Mouse (Mus musculus) heart, adult 2 months (tissue): ENCODE results near the gene Shisa2. TPM values are rescaled to one million over a fixed set of nuclear protein-coding genes. Genes with fewer than 3 reads are reported as not detected.

Source experiments
- DNase-seq, 2 experiments: peaks; one replicate each; pipeline ENCODE4 v3.0.0; 2021
- H3K27ac ChIP-seq: fragments of 200-600 bp; 2 replicates; pipeline ENCODE4 v1.8.1; 2022
- H3K27me3 ChIP-seq: fragments of 200-500 bp; 2 replicates; pipeline ENCODE4 v1.6.1; 2012; ENCODE audit warnings: mild to moderate bottlenecking, low read length, inconsistent platforms, mixed read lengths; ENCODE audit not compliant: control insufficient read depth, insufficient read depth
- H3K36me3 ChIP-seq: fragments of 200-500 bp; 2 replicates; pipeline ENCODE4 v1.6.1; 2012; ENCODE audit warnings: low read length, inconsistent platforms; ENCODE audit not compliant: control insufficient read depth, insufficient read depth
- H3K4me1 ChIP-seq: fragments of 200-500 bp; 2 replicates; pipeline ENCODE4 v1.6.1; 2011; ENCODE audit warnings: low read length; ENCODE audit not compliant: control insufficient read depth, insufficient read depth
- H3K4me3 ChIP-seq: fragments of 200-600 bp; 2 replicates; pipeline ENCODE4 v1.8.1; 2022
- H3K79me2 ChIP-seq: fragments of 200-500 bp; replicated peaks from 2 replicates; pipeline ENCODE4 v1.6.1; 2012; ENCODE audit warnings: mild to moderate bottlenecking, inconsistent platforms, low read length, moderate library complexity, mixed read lengths; ENCODE audit not compliant: control insufficient read depth, insufficient read depth
- H3K9ac ChIP-seq: fragments of 200-500 bp; 2 replicates; pipeline ENCODE4 v1.6.1; 2012; ENCODE audit warnings: low read depth, mild to moderate bottlenecking, control low read depth, inconsistent platforms, low read length, mixed read lengths
- CTCF ChIP-seq: fragments of 200-600 bp; IDR thresholded peaks from 2 replicates; pipeline ENCODE4 v1.8.1; 2022; ENCODE audit warnings: antibody characterized with exemption, mild to moderate bottlenecking, moderate library complexity
- EP300 ChIP-seq: fragments of 200-500 bp; IDR thresholded peaks from 2 replicates; pipeline ENCODE4 v1.6.1; 2011; ENCODE audit warnings: low read depth, low read length, control low read depth; ENCODE audit not compliant: insufficient read depth
- POLR2A ChIP-seq: fragments of 200-500 bp; IDR thresholded peaks from 2 replicates; pipeline ENCODE4 v1.6.1; 2011; ENCODE audit warnings: mild to moderate bottlenecking, low read depth, low read length, control low read depth; ENCODE audit not compliant: insufficient read depth
- WGBS: fragments of 180-500 bp; shearing (Covaris S2); methylation state at CpG from one replicate; pipeline ENCODE4 v1.1.7; 2018; 5-methylcytosine and 5-hydroxymethylcytosine counted together
- intact Hi-C: fragments of 180-260 bp; cut with DNase I; formaldehyde crosslinking; loops from one replicate; pipeline ENCODE4 v1.15.1; 2025
- long read RNA-seq: library from polyadenylated mRNA; stranded (forward); transcript quantifications from one replicate; pipeline ENCODE4 v2.0.0, GENCODE M21; 2021
- polyA plus RNA-seq: library from polyadenylated mRNA; depleted of rRNA; stranded (reverse); fragments of >200 nt; gene quantifications from 2 replicates; pipeline ENCODE4 v1.2.3, GENCODE M21; 2012; rRNA removed
- total RNA-seq, 2 experiments: library from RNA; stranded (reverse); gene quantifications; 2 replicates each; pipeline ENCODE4 v1.2.3; 2021

Gene Shisa2
- total RNA-seq: 1 to 10 TPM in 1 of 2 experiments, under 1 TPM in 1; 0.96 to 1.0 TPM
- polyA plus RNA-seq: 1.4 and 2.0 TPM in 2 replicates
- long read RNA-seq, partial matches to known transcripts: 0 of 2 reads
- long read RNA-seq, other reads (novel, unspliced or antisense): 0 of 2 reads

GRCm38 (mm10) chr14:59625158-59625805 is at the start of gene Shisa2:
Gene Shisa2, plus strand, starts transcription at chr14:59625308.
- H3K4me1 ChIP-seq: no peaks in the 10 kb centered on the region
- under 1% methylated on average over 64 of the region's 65 CpGs for WGBS
- H3K4me3 ChIP-seq: peak within 1 kb of the TSS; percentile 52
- H3K27ac ChIP-seq: peak within 1 kb of the TSS; percentile 36; the same call in 1 of the 2 replicates
- intact Hi-C loops: no loop called here
- DNase-seq: peak; percentile 75 to 80
- H3K36me3 ChIP-seq: no peaks in the 10 kb centered on the region
- no peaks in the 10 kb centered on the region; the same call in 1 of the 2 replicates for H3K27me3 ChIP-seq
- peak; percentile 56 for TF ChIP-seq CTCF
- TF ChIP-seq EP300: no peak
- peak; percentile 44; the same call in 1 of the 2 replicates for TF ChIP-seq POLR2A
- H3K9ac ChIP-seq: peak within 1 kb of the TSS; percentile 63
- no peaks in the 10 kb centered on the region for H3K79me2 ChIP-seq

GRCm38 (mm10) chr14:59576385-59576784 is 48.7 kb upstream of the Shisa2 start:
- intact Hi-C loops: no loop called here
- Histone ChIP-seq H3K27me3 (no peaks in the 10 kb centered on the region), H3K79me2 (no peaks in the 10 kb centered on the region), H3K27ac (no peak overlapping the region; the same call in 1 of the 2 replicates), H3K9ac (no peak overlapping the region), H3K4me1 (peaks cover 7% of the 10 kb centered on the region), H3K36me3 (peaks cover 24% of the 10 kb centered on the region), H3K4me3 (no peak overlapping the region)
- no peak for DNase-seq
- 86% methylated on average over 5 of the region's 5 CpGs for whole genome bisulfite sequencing
- TF ChIP-seq EP300 (no peak), CTCF (no peak), POLR2A (no peak)

- intact Hi-C loops: loop anchor here (10.0 kb wide), 1 partner anchor 674 kb away; the partner anchor contains the start of gene Mtmr6
- DNase-seq: no peak
- Histone ChIP-seq H3K79me2 (no peaks in the 10 kb centered on the region), H3K27me3 (no peaks in the 10 kb centered on the region), H3K4me1 (no peaks in the 10 kb centered on the region; the same call in 1 of the 2 replicates), H3K36me3 (no peaks in the 10 kb centered on the region; the same call in 1 of the 2 replicates), H3K4me3 (no peak overlapping the region), H3K27ac (no peak overlapping the region), H3K9ac (no peak overlapping the region)
- 68% methylated on average over 1 of the region's 1 CpGs for WGBS
- no peak for TF ChIP-seq EP300
- TF ChIP-seq CTCF: peak; percentile 71
Observed at GRCm38 (mm10) chr14:59590614-59591013, 34.5 kb upstream of the Shisa2 start.

GRCm38 (mm10) chr14:59591901-59592300 is 33.2 kb upstream of the Shisa2 start:
- TF ChIP-seq EP300 (no peak), CTCF (no peak), POLR2A (no peak)
- no peak overlapping the region for H3K4me3 ChIP-seq
- H3K27me3 ChIP-seq: no peaks in the 10 kb centered on the region
- H3K9ac ChIP-seq: no peak overlapping the region
- intact Hi-C loops: loop anchor here (10.0 kb wide), 1 partner anchor 673 kb away; the partner anchor contains the start of gene Mtmr6
- no peak for DNase-seq
- no peaks in the 10 kb centered on the region; the same call in 1 of the 2 replicates for H3K79me2 ChIP-seq
- WGBS: 82% methylated on average over 8 of the region's 8 CpGs
- peaks cover 4% of the 10 kb centered on the region for H3K36me3 ChIP-seq
- H3K27ac ChIP-seq: no peak overlapping the region
- peaks cover 1% of the 10 kb centered on the region; the same call in 1 of the 2 replicates for H3K4me1 ChIP-seq

GRCm38 (mm10) chr14:59592593-59592992 is 32.5 kb upstream of the Shisa2 start:
- Histone ChIP-seq H3K79me2 (no peaks in the 10 kb centered on the region; the same call in 1 of the 2 replicates), H3K4me1 (peaks cover 1% of the 10 kb centered on the region; the same call in 1 of the 2 replicates), H3K9ac (no peak overlapping the region), H3K27me3 (no peaks in the 10 kb centered on the region), H3K4me3 (no peak overlapping the region), H3K27ac (no peak overlapping the region), H3K36me3 (peaks cover 4% of the 10 kb centered on the region)
- DNase-seq: no peak
- TF ChIP-seq CTCF: no peak
- no peak for TF ChIP-seq POLR2A
- TF ChIP-seq EP300: no peak
- intact Hi-C loops: loop anchor here (10.0 kb wide), 1 partner anchor 672 kb away; the partner anchor contains the start of gene Mtmr6
- 92% methylated on average over 3 of the region's 3 CpGs for WGBS

- intact Hi-C loops: loop anchor here (10.0 kb wide), 1 partner anchor 670 kb away; the partner anchor contains the start of gene Mtmr6
Observed at GRCm38 (mm10) chr14:59594988-59595387, 30.1 kb upstream of the Shisa2 start.

More at GRCm38 (mm10) chr14:59594988-59595387, 30.1 kb upstream of the Shisa2 start:
- Histone ChIP-seq H3K4me3 (no peak overlapping the region), H3K9ac (no peak overlapping the region), H3K27me3 (no peaks in the 10 kb centered on the region), H3K27ac (no peak overlapping the region), H3K4me1 (peaks cover 1% of the 10 kb centered on the region; the same call in 1 of the 2 replicates), H3K79me2 (no peaks in the 10 kb centered on the region; the same call in 1 of the 2 replicates), H3K36me3 (peaks cover 4% of the 10 kb centered on the region)
- no peak for DNase-seq
- TF ChIP-seq CTCF (no peak), EP300 (no peak), POLR2A (no peak)
- 93% methylated on average over 3 of the region's 3 CpGs for WGBS
